Mouse (Mus musculus): ENCODE results near the gene Rbfox1.

DNA sequence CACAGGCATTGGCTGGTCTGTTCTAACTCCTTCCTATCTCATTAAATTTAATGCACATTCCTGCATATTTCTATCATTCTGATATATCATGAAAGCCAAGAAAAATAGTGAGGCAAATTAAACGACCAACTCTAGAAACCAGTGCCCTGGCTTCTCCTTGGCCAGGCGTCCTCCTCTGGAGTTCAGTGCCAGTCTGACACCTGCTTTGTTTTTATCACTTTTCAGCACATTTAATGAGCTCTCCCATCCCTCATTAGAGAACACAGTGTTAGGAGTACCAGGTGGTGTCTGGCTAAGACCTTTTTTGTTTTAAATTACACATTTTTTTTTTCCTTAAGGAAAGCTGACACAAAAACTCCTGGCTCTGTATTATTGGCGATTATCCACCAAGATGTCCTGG lies 1489.0 kb downstream of the Rbfox1 start:
- TF ChIP-seq CTCF (IDR thresholded peaks at IDR 0.05; ENCODE audit: low read depth, low read length) (no peak), POLR2A (IDR thresholded peaks at IDR 0.05; ENCODE audit: extremely low read depth, insufficient read depth, low read length) (no peak)
